Mouse (Mus musculus): ENCODE data around the gene Ankrd34a. TPM values are rescaled to one million over a fixed set of nuclear protein-coding genes. Genes with fewer than 3 reads are reported as not detected.
A peak's percentile ranks its signal among the peaks of the same experiment; 100 is the strongest.

Gene Ankrd34a
- polyA plus RNA-seq, 1 experiment from 2014 or later, result 1.3 TPM

- WGBS, result 39% methylated on average over 23 of the region's 23 CpGs
- 0 out of 2 replicates have a peak, but pooled peaks cover 6% of the 10 kb centered on the region for H3K4me1 ChIP-seq (replicated peaks; ENCODE audit: control insufficient read depth, insufficient read depth)
- no peaks in the 10 kb centered on the region for H3K27me3 ChIP-seq (ENCODE audit: control insufficient read depth, insufficient read depth, low read length)
- no peaks in the 10 kb centered on the region for H3K9me3 ChIP-seq (ENCODE audit: control insufficient read depth, low read length)
- TF ChIP-seq EP300 (optimal IDR thresholded peaks at IDR 0.05) (no peak), CTCF (IDR thresholded peaks at IDR 0.05; ENCODE audit: low read depth) (no peak)
- ATAC-seq (ENCODE audit: low FRiP score, low TSS enrichment) (no peak), DNase-seq (ENCODE audit: low spot score) (peak; percentile 52)
- H3K27ac ChIP-seq (replicated peaks), result peak overlapping the region; percentile 99
- peak overlapping the region; percentile 93 for H3K4me3 ChIP-seq (ENCODE audit: low read depth, low read length)
- H3K36me3 ChIP-seq (ENCODE audit: control insufficient read depth, insufficient read depth, low read length), result peaks cover 23% of the 10 kb centered on the region
- peak overlapping the region; percentile 78 for H3K4me2 ChIP-seq (replicated peaks; ENCODE audit: low read depth)
- peak overlapping the region; percentile 100 for H3K9ac ChIP-seq (ENCODE audit: low read length)
Measured at GRCm38 (mm10) chr3:96559911-96560850, 36.3 kb upstream of the Ankrd34a start.

- H3K4me2 ChIP-seq (replicated peaks; ENCODE audit: low read depth), result peak overlapping the region; percentile 78
- H3K36me3 ChIP-seq (ENCODE audit: control insufficient read depth, insufficient read depth, low read length), result peaks cover 23% of the 10 kb centered on the region
- H3K27me3 ChIP-seq (ENCODE audit: control insufficient read depth, insufficient read depth, low read length), result no peaks in the 10 kb centered on the region
- peak overlapping the region; percentile 100 for H3K9ac ChIP-seq (ENCODE audit: low read length)
- H3K9me3 ChIP-seq (ENCODE audit: control insufficient read depth, low read length), result no peaks in the 10 kb centered on the region
- 52% methylated on average over 9 of the region's 9 CpGs for WGBS
- peak overlapping the region; percentile 93 for H3K4me3 ChIP-seq (ENCODE audit: low read depth, low read length)
- ATAC-seq (ENCODE audit: low FRiP score, low TSS enrichment), result no peak
- peak; percentile 43 for DNase-seq (ENCODE audit: low spot score)
- 0 out of 2 replicates have a peak, but pooled peaks cover 3% of the 10 kb centered on the region for H3K4me1 ChIP-seq (replicated peaks; ENCODE audit: control insufficient read depth, insufficient read depth)
- TF ChIP-seq CTCF (IDR thresholded peaks at IDR 0.05; ENCODE audit: low read depth) (no peak), EP300 (optimal IDR thresholded peaks at IDR 0.05) (peak; percentile 51)
- peak overlapping the region; percentile 99 for H3K27ac ChIP-seq (replicated peaks)
Measured at GRCm38 (mm10) chr3:96560881-96561668, 35.4 kb upstream of the Ankrd34a start.

- Histone ChIP-seq H3K4me1 (replicated peaks; ENCODE audit: control insufficient read depth, insufficient read depth) (0 out of 2 replicates have a peak, but pooled peaks cover 3% of the 10 kb centered on the region), H3K27me3 (ENCODE audit: control insufficient read depth, insufficient read depth, low read length) (no peaks in the 10 kb centered on the region), H3K9ac (ENCODE audit: low read length) (peak overlapping the region; percentile 100), H3K36me3 (ENCODE audit: control insufficient read depth, insufficient read depth, low read length) (peaks cover 23% of the 10 kb centered on the region), H3K27ac (replicated peaks) (peak overlapping the region; percentile 81), H3K4me3 (ENCODE audit: low read depth, low read length) (peak overlapping the region; percentile 93), H3K9me3 (ENCODE audit: control insufficient read depth, low read length) (no peaks in the 10 kb centered on the region), H3K4me2 (replicated peaks; ENCODE audit: low read depth) (peak overlapping the region; percentile 78)
- ATAC-seq (ENCODE audit: low FRiP score, low TSS enrichment) (peak; percentile 33), DNase-seq (ENCODE audit: low spot score) (peak; percentile 69)
- 25% methylated on average over 10 of the region's 10 CpGs for WGBS
- no peak for TF ChIP-seq CTCF (IDR thresholded peaks at IDR 0.05; ENCODE audit: low read depth)
- TF ChIP-seq EP300 (optimal IDR thresholded peaks at IDR 0.05), result no peak
Measured at GRCm38 (mm10) chr3:96561946-96562681, 34.3 kb upstream of the Ankrd34a start.

GRCm38 (mm10) chr3:96563267-96563666, 33.2 kb upstream of the Ankrd34a start:
- Histone ChIP-seq H3K4me2 (replicated peaks; ENCODE audit: low read depth) (no peak overlapping the region), H3K27me3 (ENCODE audit: control insufficient read depth, insufficient read depth, low read length) (no peaks in the 10 kb centered on the region), H3K9me3 (ENCODE audit: control insufficient read depth, low read length) (no peaks in the 10 kb centered on the region), H3K36me3 (ENCODE audit: control insufficient read depth, insufficient read depth, low read length) (peaks cover 23% of the 10 kb centered on the region), H3K27ac (replicated peaks) (peak overlapping the region; percentile 87), H3K4me3 (ENCODE audit: low read depth, low read length) (no peak overlapping the region), H3K4me1 (replicated peaks; ENCODE audit: control insufficient read depth, insufficient read depth) (0 out of 2 replicates have a peak, but pooled peaks cover 3% of the 10 kb centered on the region), H3K9ac (ENCODE audit: low read length) (no peak overlapping the region)
- no peak for ATAC-seq (ENCODE audit: low FRiP score, low TSS enrichment)
- WGBS, result 83% methylated on average over 8 of the region's 8 CpGs
- TF ChIP-seq CTCF (IDR thresholded peaks at IDR 0.05; ENCODE audit: low read depth) (no peak), EP300 (optimal IDR thresholded peaks at IDR 0.05) (no peak)
- peak; percentile 42 for DNase-seq (ENCODE audit: low spot score)

GRCm38 (mm10) chr3:96563911-96564632, 32.4 kb upstream of the Ankrd34a start:
- no peaks in the 10 kb centered on the region for H3K27me3 ChIP-seq (ENCODE audit: control insufficient read depth, insufficient read depth, low read length)
- DNase-seq (ENCODE audit: low spot score) (peak; percentile 65), ATAC-seq (ENCODE audit: low FRiP score, low TSS enrichment) (peak; percentile 50)
- H3K9me3 ChIP-seq (ENCODE audit: control insufficient read depth, low read length), result no peaks in the 10 kb centered on the region
- H3K27ac ChIP-seq (replicated peaks), result peak overlapping the region; percentile 87
- WGBS, result 26% methylated on average over 10 of the region's 10 CpGs
- no peak overlapping the region for H3K4me3 ChIP-seq (ENCODE audit: low read depth, low read length)
- peaks cover 23% of the 10 kb centered on the region for H3K36me3 ChIP-seq (ENCODE audit: control insufficient read depth, insufficient read depth, low read length)
- H3K4me1 ChIP-seq (replicated peaks; ENCODE audit: control insufficient read depth, insufficient read depth), result 0 out of 2 replicates have a peak, but pooled peaks cover 3% of the 10 kb centered on the region
- no peak overlapping the region for H3K4me2 ChIP-seq (replicated peaks; ENCODE audit: low read depth)
- H3K9ac ChIP-seq (ENCODE audit: low read length), result no peak overlapping the region
- no peak for TF ChIP-seq EP300 (optimal IDR thresholded peaks at IDR 0.05)

All from stomach, postnatal 0 days (tissue).